Mouse (Mus musculus): Measurements from ENCODE around the gene Astn2.

DNA sequence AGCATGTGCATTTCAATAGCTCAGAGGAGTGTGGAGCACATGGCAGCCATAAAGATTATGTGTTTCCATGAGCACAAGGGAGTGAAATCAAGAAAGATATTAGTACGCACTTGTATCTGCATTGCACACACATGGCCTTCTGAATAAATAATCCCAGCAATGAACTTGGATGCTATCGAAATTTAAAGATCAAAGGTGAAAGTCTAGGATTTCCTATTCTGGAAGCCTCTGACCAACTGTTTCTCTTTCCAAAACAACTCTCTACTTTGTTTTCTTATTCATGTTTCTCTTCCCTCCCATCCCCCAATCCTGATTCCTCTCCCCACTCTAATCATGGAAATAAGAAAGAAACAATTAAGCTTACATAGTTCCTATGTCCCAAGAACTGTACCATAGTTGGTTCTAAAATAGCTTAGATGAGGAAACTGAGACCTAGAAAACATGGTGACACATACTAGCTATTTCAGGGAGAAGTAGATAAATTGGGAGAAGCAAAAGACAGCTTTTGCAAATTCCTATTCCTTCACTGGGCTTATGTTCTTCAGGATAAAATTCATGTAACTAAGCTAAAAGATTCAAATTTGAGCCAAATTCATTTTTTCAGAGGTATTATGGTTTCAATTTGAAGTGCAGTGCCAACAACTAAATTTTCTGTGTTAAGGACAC, 872.2 kb downstream of the Astn2 start:
- TF ChIP-seq TCF3 (IDR thresholded peaks at IDR 0.05; ENCODE audit: insufficient read length, low read depth) (no peak), POLR2A (IDR thresholded peaks at IDR 0.05; ENCODE audit: insufficient read length, low read depth) (no peak)

All from myocyte (in vitro differentiated cells).